Mouse (Mus musculus) embryo, embryonic 11.5 days (tissue): ENCODE results near the gene Prss36.
A peak's percentile ranks its signal among the peaks of the same experiment; 100 is the strongest.
"Not testable (repeated sequence)": the region's sequence is repeated elsewhere in the genome, so short reads cannot be mapped to it uniquely, and the experiment has no call there.

ENCODE experiments used
- DNase-seq: peaks from one replicate; pipeline ENCODE4 v3.0.0-alpha.2; 2012; ENCODE audit warnings: low read depth, low spot score

Gene Prss36

GRCm38 (mm10) chr7:127946470-127947023 lies at the start of gene Prss36:
TSS of gene Prss36 (minus strand) at chr7:127946725.
- no peak for DNase-seq

- no peak for DNase-seq
These were observed 46.9 kb upstream of the Prss36 start, which contains the start of gene Pycard for GRCm38 (mm10) chr7:127993341-127993977. TSS of gene Pycard (minus strand) at chr7:127993867.

- no peak for DNase-seq
These were observed 46.2 kb upstream of the Prss36 start for GRCm38 (mm10) chr7:127992488-127993340.

GRCm38 (mm10) chr7:127991643-127992487 lies 45.3 kb upstream of the Prss36 start:
- DNase-seq = peak; percentile 57

- DNase-seq = no peak
These were observed 42.4 kb upstream of the Prss36 start for GRCm38 (mm10) chr7:127988904-127989303.

GRCm38 (mm10) chr7:127980606-127981005 lies 34.1 kb upstream of the Prss36 start:
- no peak for DNase-seq

GRCm38 (mm10) chr7:127978856-127979255 lies 32.3 kb upstream of the Prss36 start:
- no peak for DNase-seq

- no peak for DNase-seq
These were observed 27.9 kb upstream of the Prss36 start for GRCm38 (mm10) chr7:127974413-127974930.

GRCm38 (mm10) chr7:127967922-127968828 lies 21.6 kb upstream of the Prss36 start:
- peak; percentile 66 for DNase-seq

GRCm38 (mm10) chr7:127967004-127967921 lies 20.7 kb upstream of the Prss36 start, which contains the start of gene Fus:
TSS of gene Fus (plus strand) at chr7:127967457.
- DNase-seq = peak; percentile 88

GRCm38 (mm10) chr7:127966371-127966918 lies 19.9 kb upstream of the Prss36 start:
- no peak for DNase-seq

GRCm38 (mm10) chr7:127959364-127959763 lies 12.8 kb upstream of the Prss36 start:
- DNase-seq = no peak

GRCm38 (mm10) chr7:127952864-127953581 lies 6.5 kb upstream of the Prss36 start:
- DNase-seq = no peak

GRCm38 (mm10) chr7:127944614-127945013 lies 1.9 kb downstream of the Prss36 start:
- no peak for DNase-seq

GRCm38 (mm10) chr7:127942097-127942496 lies 4.4 kb downstream of the Prss36 start:
- DNase-seq = not testable (repeated sequence)

- DNase-seq = no peak
These were observed 10.2 kb downstream of the Prss36 start for GRCm38 (mm10) chr7:127936216-127936884.

- no peak for DNase-seq
These were observed 10.8 kb downstream of the Prss36 start for GRCm38 (mm10) chr7:127935748-127936159.
